Mouse (Mus musculus) cerebellum, postnatal 36 days (tissue): Measurements from ENCODE around the gene Acod1.

Experiments used
- DNase-seq, 2 experiments: peaks; one replicate each; pipeline ENCODE4 v3.0.0; 2021 to 2022; ENCODE audit warnings: mixed read lengths in 2 of 2

Acod1 gene

GRCm38 (mm10) chr14:103073825-103074224 lies 27.0 kb downstream of the Acod1 start:
- no peak for DNase-seq

- DNase-seq: no peak
These were observed 28.4 kb downstream of the Acod1 start for GRCm38 (mm10) chr14:103075166-103075565.

GRCm38 (mm10) chr14:103077272-103078005 lies 30.7 kb downstream of the Acod1 start:
- DNase-seq: no peak

GRCm38 (mm10) chr14:103078006-103078912 lies 31.5 kb downstream of the Acod1 start:
- peak; percentile 25 to 37 for DNase-seq

GRCm38 (mm10) chr14:103079209-103079977 lies 32.6 kb downstream of the Acod1 start:
- peak; percentile 82 to 83 for DNase-seq

GRCm38 (mm10) chr14:103085840-103086533 lies 39.2 kb downstream of the Acod1 start:
- no peak for DNase-seq

GRCm38 (mm10) chr14:103086671-103087324 lies 40.0 kb downstream of the Acod1 start:
- no peak for DNase-seq

GRCm38 (mm10) chr14:103087846-103088245 lies 41.1 kb downstream of the Acod1 start:
- no peak for DNase-seq

GRCm38 (mm10) chr14:103088624-103089023 lies 41.8 kb downstream of the Acod1 start:
- peak; percentile 44 to 66 for DNase-seq

GRCm38 (mm10) chr14:103093236-103093635 lies 46.5 kb downstream of the Acod1 start:
- no peak for DNase-seq

GRCm38 (mm10) chr14:103093670-103094069 lies 46.9 kb downstream of the Acod1 start:
- DNase-seq: no peak

GRCm38 (mm10) chr14:103095036-103095435 lies 48.3 kb downstream of the Acod1 start:
- DNase-seq: no peak

- no peak for DNase-seq
These were observed 49.0 kb downstream of the Acod1 start for GRCm38 (mm10) chr14:103095826-103096225.

- no peak for DNase-seq
These were observed 49.8 kb downstream of the Acod1 start for GRCm38 (mm10) chr14:103096621-103097020.

GRCm38 (mm10) chr14:103098213-103098586 lies 51.4 kb downstream of the Acod1 start:
- no peak for DNase-seq

- DNase-seq: peak; percentile 82 to 90
These were observed 51.9 kb downstream of the Acod1 start for GRCm38 (mm10) chr14:103098587-103099235.

- peak; percentile 82 to 88 for DNase-seq
These were observed 52.6 kb downstream of the Acod1 start, which contains the start of gene Fbxl3 for GRCm38 (mm10) chr14:103099238-103099933. Fbxl3 (minus strand) TSS chr14:103099566.

GRCm38 (mm10) chr14:103100296-103100695 lies 53.5 kb downstream of the Acod1 start:
- no peak for DNase-seq

GRCm38 (mm10) chr14:103101171-103101570 lies 54.4 kb downstream of the Acod1 start:
- no peak for DNase-seq

- no peak for DNase-seq
These were observed 55.5 kb downstream of the Acod1 start for GRCm38 (mm10) chr14:103102246-103102645.
